Mouse (Mus musculus) frontal cortex, adult (tissue): ENCODE results near the gene Gm14408.
"Not testable (repeated sequence)": the region's sequence is repeated elsewhere in the genome, so short reads cannot be mapped to it uniquely, and the experiment has no call there.

Experiments
- ATAC-seq: cut with Nextera tagmentation; 2 replicates; pipeline ENCODE4 v1.9.2; 2017; ENCODE audit warnings: mild to moderate bottlenecking, moderate library complexity, mixed read lengths; ENCODE audit not compliant: low TSS enrichment

The Gm14408 gene

DNA sequence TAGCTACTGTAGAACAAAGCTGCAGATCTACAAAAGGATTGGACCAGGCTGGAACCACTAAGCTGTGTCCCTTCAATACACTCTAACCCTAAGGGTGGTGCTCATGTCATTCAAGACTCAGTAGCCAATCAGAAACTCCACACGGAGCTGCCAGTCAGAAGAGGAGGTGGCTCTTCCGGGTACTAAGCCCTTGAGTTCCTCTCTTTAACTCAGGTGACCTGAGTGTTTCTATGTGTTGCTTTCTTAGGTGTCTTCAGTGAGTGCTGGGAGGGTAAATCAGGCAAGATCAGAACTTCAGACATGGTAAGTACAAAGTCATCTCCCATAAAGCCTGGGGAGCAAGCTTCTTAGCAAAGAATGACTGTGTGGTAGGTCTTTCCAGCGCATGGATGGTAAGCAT lies at the start of gene Gm14408:
Gene Gm14408 (plus strand): TSS at position 301 of the 400 bp plus-strand sequence.
- not testable (repeated sequence) for ATAC-seq

DNA sequence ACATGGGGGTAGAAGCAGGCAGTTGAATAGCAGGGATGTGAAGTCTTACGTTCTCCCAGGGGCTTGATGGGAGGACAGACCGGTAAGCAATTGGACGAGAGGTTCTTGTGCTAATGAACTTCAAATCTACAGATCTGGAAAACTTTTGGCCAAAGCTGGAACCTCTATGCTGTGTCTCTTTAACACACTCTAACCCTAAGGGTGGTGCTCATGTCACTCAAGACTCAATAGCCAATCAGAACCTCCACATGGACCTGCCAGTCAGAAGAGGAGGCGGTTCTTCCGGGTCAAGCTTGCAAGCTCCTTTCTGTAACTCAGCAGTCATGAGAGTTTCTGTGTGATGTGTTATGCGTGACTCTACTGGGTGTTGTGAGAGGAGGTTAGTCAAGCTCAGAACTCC lies 32.6 kb upstream of the Gm14408 start, which contains the start of gene Gm14295:
Gene Gm14295 (plus strand): TSS at position 301 of the 400 bp plus-strand sequence.
- not testable (repeated sequence) for ATAC-seq

DNA sequence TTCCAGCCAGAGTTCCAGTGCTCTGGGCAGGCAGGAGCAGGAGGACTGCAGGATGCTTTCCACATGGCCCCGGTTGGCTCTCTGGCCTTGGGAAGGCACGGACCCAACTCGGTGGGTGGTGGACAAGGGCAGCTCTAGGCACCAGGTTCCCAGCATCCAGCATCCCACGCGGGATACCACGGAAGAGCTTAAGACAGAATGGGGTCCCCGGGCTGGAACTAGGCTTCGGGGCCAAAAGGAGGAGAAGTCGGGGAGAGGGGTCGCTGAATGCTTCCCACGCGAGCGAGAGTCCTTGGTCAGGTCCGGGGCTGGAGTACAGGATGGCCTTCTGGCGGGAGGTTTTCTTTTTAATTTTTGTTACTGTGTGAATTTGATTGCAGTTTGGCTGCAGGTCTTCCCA lies 32.2 kb upstream of the Gm14408 start:
- not testable (repeated sequence) for ATAC-seq
